Mouse (Mus musculus): ENCODE results near the gene Marc1.

Marc1 gene

DNA sequence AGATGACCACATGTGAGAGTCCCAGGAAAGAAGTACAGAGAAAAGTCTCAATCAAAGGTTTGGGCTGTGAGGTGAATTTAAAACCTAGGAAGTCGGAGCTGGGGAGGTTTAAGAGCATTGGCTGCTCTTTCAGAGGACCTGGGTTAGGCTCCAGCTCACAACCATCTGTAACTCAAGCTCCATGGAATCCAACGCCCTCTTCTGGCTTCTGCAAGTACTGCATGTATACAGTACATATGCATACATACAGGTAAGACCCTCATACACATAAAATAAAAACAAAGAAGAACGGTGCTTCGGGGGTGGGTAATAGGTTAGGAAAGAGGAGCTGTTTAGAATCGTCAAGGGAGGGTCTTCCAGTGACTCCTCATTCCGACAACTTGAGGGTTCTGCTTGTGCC, 6.7 kb upstream of the Marc1 start:
- DNase-seq, result no peak

DNA sequence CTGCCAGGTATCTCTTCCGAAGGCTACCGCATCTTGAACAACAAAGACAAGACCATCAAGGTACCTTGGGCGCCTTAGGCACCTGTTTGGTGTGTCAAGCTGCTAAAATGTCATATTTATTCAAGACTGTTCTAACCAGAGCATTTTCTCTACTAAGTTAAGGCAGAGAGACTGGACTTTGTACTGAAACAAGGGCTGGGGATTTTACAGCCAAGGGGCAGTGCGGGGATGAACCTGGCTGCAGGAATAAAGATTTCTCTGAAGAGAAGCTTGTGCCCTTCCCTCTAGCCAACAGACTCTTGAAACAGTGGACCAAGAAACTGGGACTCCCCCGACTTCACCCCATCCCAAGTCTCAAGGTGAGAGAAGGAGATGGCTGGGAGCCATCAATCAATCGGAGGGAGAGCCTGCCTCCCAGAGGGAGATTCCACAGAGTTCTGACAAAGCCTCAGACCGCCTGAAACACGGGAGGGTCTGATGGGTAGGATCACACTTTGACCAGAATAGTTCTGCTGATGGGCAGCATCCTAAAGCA, 670 bp upstream of the Marc1 start:
- DNase-seq, result no peak

DNA sequence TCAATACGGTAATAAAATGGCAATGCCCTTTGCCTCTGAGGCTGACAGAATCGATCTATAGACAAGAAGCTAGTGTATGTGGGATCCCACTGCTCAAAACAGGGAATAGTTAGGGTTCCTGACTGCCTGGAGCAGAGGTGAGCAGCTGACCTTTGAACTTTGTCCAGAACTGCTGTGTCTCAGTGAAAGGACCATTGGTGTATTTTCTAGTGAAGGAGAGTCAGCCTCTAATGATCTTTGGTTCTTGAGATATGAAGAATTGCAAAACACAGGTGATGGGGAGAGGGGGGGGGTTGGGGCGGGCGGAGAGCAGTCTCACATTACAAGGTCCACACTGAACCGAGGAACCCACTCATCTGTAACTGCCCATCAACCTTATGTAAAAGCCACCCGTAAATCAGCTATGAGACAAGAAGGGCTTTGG, 1.5 kb downstream of the Marc1 start:
- no peak for DNase-seq

DNA sequence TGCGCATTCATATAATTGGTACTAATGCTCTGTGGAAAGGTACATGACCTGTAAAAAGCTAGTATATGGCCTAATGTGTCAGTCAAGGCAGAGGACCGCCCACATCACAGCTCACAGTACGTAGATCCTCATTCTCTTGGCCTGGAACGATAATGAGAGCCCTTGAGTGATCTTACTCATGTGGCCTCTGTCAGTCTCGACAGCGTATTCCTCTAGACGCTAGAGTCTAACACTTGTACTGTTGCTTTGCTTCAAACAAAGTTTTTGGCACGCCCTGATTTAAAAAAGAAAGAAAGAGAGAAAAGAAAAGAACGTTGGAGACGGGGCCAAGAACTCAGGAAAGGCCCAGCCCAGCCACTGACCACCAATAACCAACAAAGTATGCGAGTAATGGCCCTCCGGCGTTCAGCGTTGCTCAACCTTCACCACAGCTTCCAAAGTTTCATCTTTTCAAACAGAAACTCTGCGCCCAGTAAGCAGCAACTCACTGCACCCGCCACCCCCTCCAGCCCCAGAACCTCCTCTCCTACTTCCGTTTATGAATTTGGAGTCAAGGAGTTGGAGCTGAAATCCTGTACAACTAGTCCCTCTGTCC, 2.6 kb downstream of the Marc1 start:
- DNase-seq, result no peak

DNA sequence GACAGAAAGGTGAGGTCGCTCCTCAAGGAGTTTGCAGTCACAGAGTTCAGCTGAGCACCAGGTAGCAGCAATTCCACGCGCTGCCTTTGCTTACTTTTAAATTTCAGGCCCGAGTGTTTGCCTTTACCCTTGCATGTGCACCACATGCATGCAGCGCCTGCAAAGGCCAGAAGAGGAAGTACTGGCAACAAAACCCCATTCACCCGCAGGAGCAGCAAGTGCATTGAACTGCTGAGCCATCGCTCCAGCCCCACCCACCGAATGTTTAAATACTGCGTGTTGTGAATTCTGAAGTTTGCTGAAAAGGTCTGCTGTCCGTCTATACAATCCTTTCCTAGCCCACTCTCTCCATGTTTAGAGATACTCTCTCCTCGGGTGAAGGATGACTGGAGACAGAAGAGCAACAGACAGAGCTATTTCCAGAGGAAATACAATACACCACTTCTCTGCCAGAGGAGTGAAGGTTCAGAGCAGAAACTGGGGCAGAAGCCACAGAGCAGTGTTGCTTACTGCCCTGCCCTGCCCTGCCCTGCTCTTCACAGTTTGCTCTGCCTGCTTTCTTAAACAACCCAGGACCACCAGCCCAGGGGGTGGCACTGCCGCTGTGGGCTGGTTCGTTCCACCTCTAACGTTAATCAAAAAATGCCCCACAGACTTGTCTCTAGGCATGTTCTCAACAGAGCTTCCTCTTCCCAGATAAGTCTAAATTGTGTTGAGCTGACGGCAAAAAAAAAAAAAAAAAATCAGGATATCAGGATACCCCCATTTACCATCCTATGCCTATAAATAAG, 3.3 kb downstream of the Marc1 start:
- DNase-seq, result no peak

DNA sequence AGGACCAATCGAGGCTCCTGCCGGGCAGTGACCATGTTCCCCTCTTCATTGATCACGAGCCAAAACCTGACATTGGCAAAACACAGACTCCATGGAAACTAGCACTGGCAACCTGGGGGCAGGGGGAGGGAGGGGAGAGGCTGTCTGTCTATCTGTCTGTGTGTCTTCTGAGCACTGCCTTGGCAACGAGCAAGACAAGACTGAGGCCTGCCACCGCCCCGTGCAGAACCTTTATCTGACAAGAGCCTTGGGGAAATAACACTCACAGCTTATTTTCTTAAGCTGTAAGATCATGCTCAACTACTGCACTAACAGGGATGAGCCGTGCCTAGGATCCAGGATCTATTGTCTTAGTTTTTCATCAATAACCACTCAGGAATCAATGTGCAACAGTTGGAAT, 4.0 kb downstream of the Marc1 start:
- no peak for DNase-seq

DNA sequence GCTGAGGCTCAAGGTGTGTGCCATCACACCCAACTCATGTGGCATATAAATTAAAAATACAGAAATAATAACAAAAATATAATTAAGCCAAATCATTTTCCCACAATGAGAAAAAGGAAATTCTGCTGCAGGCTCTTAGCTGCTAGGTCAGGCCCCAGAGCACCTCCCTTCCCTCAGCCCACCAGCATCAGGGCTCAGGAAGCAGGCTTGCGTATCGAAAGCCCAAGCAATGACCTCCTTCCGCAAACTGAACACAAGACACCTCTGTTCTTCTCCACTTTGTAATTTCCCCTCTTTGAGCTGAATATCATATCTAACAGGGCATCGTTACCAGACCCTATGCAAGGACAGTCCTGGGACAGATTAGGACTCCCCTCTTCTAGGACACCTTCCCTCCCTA, 5.4 kb downstream of the Marc1 start:
- no peak for DNase-seq

DNA sequence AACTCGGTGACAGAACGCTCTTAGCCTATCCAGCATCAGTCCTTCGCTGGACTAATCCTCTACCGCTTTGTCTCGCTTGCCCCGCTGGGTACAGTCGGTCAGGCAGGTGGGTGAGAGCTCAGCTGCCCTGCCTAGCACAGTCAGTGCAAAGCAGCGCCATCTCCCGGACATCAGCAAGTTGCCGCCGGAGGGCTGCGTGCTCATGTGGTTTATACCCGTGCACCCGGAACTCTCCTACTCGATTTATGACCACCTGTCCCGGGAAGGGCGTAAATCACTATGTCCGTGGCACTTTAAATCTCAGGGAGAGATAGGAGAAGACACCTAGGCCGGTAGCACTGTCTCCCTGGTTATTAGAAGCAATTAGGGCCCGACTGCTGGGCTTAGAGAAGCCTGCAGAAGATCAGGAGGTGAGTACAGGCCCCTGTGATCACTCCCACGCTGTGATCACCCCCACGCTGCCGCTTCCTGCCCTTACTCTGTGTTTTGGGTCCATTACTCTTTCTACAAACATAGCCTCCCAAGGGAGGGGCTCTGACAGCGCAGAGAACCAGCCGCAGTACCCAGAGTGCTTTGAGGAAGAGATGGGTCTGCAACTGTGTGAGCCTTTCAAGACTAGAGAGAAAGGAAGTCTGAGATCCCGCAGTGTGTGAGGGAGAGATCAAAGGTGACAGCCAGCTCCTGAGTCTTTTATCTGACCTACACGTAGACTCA, 17.8 kb downstream of the Marc1 start:
- DNase-seq, result no peak

DNA sequence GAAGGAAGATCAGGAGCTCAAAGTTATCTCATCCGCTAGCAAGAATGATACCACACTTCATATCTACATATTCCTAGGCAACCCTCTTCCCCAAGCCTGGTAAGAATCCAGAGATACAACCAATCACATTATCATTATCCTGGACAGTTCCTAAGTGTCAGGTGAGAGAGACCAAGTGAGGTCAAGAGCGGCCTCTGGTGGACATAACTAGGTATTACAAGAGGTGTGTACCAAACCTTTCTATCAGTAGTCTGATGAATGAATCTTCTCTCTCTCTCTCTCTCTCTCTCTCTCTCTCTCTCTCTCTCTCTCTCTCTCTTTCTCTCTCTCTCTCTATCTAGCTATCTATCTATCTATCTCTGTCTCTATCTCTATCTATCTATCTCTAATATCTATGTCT, 20.0 kb downstream of the Marc1 start:
- DNase-seq, result peak; percentile 12

DNA sequence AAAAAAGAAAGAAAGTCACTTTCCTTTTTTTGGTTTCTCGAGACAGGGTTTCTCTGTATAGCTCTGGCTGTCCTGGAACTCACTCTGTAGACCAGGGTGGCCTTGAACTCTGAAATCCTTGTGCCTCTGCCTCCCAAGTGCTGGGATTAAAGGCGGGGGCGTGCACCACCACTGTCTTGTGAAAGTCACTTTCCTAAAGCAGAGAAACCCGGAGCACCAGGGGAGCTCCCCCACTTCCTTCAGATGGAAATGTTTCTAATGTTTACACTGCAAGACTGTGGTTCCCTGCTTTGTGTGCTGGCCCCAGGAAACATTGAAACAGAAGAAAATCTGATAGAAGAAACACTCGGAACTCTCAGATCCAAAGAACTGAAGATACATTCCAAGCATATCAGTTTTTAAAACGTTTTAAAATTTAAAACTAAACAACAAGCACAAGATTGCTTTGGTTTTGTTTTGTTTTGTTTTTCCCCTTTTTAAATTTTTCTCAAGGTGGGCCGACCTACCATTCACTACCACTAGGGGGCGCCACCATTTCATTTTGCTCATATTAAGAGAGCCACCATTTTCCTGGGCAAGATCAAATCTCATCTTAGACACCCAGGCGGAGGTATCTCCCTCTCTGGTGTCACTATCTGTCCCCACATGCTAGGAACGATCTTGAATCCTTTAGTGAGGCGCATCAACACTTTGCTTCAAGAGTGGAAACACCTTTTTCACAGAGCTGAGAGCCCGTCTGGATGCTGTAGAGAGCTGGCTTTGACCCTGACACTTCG, 24.5 kb downstream of the Marc1 start:
- DNase-seq, result no peak

DNA sequence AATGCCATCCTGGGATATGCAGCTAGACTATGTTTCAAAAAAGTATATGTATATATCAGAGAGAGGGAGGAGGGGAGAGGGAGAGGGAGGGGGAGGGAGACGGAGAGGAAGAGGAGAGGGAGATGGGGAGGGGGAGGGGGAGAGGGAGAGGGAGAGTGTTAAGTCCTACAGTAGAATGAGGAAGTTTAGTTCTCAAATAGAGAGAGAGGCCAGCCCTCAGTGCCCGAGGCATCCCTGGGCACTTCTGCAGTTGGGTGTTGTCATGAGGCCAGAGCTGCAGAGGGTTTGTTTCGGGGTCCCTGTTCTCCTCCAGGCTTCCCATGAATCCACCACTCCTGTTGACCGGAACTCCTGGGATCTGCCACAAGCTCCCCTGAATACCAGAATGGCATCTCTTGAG, 27.5 kb downstream of the Marc1 start:
- no peak for DNase-seq

DNA sequence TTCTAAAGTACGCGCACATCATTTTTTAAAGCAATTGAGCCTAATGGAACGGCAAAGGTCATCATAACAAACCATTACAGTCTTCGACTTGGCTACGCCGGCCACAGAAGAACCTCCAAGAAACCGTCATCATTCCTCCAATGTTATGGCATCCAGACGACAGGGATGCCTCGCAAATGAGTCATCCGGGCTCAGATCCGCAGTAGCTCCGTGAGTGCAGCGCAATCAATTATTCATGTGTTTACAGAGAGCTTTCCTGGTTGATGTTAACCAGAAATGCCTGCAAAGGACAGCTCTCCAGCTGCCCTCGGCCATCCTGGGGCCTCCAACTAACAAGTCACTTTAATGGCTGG, 29.0 kb downstream of the Marc1 start:
- no peak for DNase-seq

DNA sequence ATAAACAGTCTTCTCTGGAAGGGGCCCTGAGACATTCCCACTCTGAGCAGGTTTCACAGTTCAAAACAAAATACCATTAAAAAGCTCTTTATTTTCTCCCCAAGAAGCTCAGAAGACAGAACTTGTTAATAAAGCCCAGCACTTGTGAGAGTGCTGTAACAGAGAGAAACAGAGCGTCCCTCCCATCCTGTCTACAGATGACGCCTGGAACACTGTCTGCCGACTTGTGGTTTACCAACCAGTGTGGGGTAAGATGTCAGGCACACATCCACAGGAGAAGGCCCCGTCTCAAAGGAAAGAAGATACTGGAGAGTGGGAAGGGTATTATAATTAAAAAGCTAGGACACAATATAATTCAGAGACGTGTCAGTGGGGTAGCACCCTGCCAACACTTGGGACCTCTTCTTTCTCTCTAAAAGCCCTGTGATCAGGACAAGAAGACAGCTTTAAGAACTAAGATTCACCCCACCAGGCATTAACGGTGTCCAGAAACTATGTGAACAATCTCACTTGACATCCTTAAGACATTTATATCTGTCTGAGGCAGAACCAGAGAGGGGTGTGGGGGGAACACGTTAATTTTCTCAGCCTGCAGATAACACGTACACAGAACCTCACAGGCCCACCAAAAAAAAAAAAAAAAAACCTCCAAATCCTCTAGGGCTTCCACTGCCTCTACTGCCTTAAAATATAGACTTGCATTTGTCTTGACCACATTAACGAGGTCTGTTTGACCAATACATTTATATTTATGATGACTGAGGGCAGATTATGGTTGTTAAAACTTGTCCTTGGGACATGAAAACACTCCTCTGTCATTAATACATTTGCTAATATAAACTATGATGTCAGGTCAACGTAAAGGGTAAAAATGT, 29.6 kb downstream of the Marc1 start:
- DNase-seq, result no peak

DNA sequence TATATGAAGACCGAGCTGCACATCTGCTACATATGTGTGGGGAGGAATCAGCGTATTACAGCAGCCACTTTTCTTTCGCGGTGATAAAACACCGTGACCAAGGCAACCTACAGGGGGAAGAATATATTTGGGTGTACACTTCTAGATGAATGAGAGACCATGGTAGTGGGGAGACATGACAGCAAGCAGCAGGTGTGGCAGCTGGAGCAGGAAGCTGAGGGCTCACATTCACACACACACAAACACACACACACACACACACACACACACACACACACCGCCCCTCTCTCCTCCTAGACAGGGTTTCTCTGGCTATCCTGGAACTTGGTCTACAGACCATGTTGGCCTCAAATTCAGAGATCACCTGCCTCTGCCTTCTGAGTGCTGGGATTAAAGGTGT, 33.0 kb downstream of the Marc1 start:
- DNase-seq, result no peak

DNA sequence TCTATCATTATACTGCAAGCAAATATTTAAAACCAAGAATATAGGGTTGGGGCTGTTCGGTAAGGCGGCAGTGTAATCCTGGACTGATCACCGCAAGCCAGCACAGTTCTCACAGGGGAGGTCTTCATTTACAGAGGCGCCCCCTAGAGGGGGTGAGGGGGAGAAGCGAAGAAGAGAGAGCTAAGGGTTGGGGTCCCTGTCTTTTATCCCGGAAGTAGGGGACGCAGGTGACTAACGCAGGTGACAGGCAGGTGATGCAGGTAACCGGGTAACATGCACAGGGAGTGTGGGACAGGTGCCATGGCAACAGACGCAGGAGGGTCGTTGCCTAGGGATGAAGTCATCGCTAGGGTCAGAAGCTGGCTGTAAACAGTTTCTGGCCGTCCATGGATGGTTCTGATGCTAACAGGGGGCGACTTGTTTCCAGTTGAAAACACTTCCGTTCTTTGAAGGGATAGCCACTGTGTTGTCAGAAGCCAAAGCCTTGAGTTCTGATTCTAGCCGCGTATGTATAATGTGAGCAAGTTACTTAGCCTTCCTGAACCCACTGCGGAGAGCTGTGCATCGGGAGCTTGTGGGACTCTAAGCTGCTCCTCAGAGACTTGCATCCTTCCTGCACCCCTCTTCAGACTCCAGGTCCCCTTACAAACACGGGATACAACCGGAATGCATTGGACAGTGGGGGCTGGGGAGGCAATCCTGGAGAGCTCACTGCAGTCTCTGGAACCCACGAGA, 33.9 kb downstream of the Marc1 start:
- no peak for DNase-seq

DNA sequence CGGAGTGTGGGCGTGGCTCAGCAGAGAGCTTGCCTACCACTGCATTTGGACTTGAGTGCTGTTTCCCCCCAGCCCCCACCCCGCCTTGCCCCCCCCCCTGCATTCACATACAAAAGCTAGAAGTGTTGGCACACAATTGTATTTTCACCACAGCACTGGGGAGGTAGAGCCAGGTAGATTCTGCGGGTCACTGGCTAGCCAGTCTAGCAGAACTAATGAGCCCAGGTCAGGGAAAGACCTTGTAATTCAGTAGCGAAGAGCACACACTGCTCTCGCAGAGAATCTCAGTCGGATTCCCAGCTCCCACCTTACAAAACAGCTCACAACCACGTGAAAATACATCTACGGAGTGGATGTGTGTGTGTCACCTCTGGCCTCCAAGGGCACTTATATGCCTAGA, 35.8 kb downstream of the Marc1 start:
- no peak for DNase-seq

DNA sequence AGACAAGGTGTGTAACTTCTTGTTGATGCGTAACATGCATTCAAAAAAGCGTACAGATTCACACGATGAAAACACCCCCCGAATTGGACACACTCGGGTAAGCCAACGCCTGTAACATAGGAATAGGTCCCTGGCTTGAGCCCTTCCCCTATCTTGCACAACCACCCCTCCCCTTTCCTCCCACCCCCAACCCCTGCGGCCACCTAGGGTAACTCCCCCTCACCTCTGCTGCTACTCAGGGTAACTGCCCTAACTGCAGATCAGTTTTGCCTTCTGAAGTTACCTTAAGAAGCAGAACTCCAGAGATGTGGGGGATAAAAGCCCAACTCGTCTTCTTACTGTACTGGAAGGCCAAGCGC, 39.2 kb downstream of the Marc1 start:
- no peak for DNase-seq

DNA sequence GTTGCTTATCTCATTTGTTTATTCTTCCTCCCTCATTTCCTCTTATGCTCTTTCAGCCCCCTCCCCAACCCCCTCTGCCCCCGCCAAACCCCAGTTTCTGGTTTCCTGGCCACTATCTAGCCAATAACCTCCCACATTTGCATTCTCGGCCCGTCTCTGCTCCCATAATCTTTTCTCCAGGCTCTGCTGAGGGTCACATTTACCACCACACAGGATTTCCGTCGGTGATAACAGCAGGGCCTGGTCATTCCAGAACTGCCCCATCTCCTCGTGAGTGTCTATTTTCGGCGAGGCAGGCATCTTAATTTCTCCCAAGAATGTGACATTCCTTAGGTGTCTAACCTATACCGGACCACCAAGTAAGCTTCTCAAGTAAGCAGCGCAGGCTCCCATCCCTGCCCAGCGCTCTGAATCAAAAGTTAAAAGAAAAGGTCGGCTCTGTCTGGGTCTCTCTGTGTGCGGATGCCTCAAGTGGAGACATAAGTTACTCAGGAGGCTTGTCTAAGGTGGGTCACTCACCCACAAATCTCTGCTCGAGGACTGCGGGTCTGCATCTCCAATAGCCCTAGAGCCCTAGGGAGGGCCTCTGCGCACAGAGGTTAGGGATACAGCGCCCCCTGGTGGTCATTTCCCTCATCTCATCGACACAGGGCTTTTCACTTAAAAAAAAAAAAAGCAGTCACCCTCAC, 39.8 kb downstream of the Marc1 start:
- peak; percentile 16 for DNase-seq

DNA sequence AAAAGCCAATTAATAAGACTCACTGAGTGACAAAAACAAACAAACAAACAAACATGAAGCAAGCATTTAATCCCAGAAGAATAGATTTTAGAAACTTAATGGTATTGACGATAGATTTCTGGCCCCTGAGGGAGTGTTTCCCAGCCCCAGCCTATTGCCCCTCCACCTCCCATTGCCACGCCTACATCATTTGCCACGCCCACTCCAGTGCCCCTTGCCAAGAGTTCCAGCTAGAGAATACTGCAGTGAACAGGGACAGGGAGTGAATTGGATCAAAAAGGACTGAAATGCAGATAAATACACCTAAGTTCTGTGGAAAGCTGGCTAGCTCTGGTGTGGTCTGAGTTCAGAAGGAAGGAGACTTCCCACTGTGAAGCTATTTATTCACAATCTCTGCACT, 47.2 kb downstream of the Marc1 start:
- DNase-seq, result no peak

DNA sequence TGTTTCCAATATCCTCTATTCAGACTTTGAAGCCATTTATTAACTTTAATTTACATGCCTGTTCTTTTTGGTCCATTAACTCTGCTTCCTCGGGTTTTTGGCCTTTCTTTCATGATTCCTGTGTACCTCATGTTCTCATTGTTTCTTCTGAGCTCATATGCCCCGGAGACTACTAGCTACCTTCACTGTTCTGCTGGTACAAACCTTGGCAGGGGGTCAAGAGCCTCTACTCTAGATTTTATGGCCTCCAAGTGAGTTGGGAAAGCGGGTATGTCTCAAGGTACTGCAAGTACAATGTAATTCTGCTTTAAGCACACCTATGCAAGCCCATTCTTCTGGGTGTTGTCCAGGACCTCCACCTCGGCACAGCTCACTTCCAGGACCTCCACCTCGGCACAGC, 48.2 kb downstream of the Marc1 start:
- DNase-seq, result no peak

DNA sequence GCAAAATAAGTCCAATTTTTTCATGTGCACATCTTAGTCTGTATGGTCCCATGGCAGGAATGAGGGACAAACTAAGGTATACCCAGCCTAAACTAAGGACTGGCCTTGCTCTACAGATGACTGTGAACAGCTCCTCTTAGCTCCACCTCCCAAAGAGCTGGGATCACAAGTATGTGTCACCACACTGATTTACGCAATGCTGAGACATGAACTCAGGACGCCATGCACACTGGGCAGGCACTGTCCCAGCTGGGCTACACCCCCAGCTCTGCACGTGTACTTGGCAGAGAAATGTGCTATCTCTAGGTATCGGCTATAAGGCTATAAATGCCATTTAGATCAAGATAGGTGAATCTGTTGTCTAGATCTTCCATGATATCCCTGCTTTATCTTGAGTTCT, 49.1 kb downstream of the Marc1 start:
- no peak for DNase-seq
